Mouse (Mus musculus) naive thymus-derived CD4-positive, alpha-beta T cell, adult 5 months (primary cell): ENCODE results near the gene Apoo. TPM values are rescaled to one million over a fixed set of nuclear protein-coding genes. Genes with fewer than 3 reads are reported as not detected.

Source experiments
- polyA plus RNA-seq: library from polyadenylated mRNA; unstranded; fragments of 100-300 nt; shearing (Covaris generic); gene quantifications from one replicate; pipeline ENCODE4 v1.2.1, GENCODE M21; 2017

Gene Apoo
- 11.6 TPM for polyA plus RNA-seq

GRCm38 (mm10) chrX:94366670-94367241 is at the start of gene Apoo, which contains the start of gene Fam90a1b:
Gene Apoo (plus strand): TSS chrX:94367117.
Gene Fam90a1b (minus strand): TSS chrX:94366777.

Other genes starting within 250 kb of the Apoo start
- 50.0 TPM for gene Zfx, start 243.4 kb upstream of the Apoo start, polyA plus RNA-seq
- gene Eif2s3x, start 154.3 kb upstream of the Apoo start, polyA plus RNA-seq: 50.0 TPM
- 22.0 TPM for gene Klhl15, start 132.5 kb upstream of the Apoo start, polyA plus RNA-seq
- not detected for gene Fam90a1b, start 340 bp upstream of the Apoo start, polyA plus RNA-seq
- gene Maged1, start 175.0 kb downstream of the Apoo start, polyA plus RNA-seq: 2.0 TPM